Mouse (Mus musculus): Measurements from ENCODE around the gene Bmp2k.
A peak's percentile ranks its signal among the peaks of the same experiment; 100 is the strongest.

Bmp2k gene

DNA sequence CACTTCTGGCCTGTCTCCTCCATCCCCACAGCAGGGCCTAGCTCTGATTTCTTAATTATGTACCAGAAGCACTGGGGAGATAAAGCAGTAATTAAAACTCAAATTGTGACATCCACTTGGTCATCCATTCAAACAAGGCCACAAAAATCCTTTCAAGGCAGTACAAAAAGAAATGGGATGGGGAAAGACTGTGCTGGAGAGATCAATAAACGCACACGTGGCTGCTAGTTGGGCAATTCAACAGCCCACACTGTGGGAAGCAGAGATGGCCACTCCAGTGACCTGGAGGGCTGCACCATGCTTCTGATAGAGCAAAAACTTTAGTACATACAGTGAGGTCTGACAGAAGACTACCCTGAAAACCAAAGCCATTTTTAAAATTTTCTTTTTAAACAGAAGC is 112.6 kb downstream of the Bmp2k start:
- no peak for DNase-seq

DNA sequence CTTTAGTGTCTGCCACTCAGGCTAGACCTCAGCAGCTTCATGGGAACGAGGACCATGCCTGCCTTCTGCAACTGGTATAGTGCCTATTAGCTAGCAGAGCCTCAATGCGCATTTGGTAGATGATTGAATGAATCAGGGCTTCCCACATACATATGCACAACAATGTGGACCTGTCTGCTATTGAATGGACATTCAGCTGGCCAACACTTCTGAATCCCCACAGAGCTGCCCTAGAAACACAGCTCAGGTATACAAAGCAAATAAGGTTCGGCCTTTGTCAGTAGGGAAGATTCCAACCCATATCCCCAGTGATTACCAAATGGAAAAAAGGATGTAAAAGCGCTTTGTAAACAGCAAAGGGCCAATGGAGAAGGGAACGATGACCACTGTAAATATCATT is 113.2 kb downstream of the Bmp2k start:
- DNase-seq, result no peak

DNA sequence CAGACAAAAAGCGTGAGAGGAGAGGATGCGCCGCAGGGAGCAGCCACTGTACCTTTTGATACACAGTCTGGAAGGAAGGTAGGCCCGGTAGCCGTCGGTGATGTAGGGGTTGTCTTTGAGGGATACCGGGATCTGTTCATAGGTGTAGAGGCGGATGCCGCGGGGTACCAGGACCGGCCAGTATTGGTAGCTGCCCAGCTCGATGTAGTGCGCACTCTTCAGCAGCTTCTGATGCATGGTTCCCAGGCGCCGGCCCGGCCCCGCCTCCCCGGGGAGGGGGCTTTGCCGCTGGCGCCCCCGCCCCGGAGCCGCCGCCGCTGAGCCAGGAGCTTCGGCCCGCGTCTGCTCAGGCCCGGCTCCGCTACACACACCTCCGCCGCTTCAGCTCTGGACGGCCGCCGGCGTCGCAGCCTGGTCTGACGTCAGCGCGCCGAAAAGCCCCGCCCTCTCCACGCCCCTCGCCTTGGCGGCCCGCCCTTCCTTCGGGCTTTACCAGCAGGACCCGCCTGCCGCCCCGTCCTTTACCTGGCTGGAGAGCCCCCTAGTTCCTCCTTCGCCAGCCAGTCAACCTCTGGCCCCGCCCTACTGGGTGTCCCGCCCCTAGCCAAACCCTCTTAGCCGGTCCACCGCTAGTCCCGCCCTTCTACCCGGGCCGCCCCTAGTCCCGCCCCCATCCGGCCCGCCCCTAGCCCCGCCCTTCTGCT is 113.9 kb downstream of the Bmp2k start, which contains the start of gene Paqr3:
Gene Paqr3, minus strand, starts transcription at position 390 of the 704 bp plus-strand sequence.
- peak; percentile 97 to 99 for DNase-seq

GRCm38 (mm10) chr5:97124977-97125376 is 127.5 kb downstream of the Bmp2k start:
- DNase-seq, result no peak

DNA sequence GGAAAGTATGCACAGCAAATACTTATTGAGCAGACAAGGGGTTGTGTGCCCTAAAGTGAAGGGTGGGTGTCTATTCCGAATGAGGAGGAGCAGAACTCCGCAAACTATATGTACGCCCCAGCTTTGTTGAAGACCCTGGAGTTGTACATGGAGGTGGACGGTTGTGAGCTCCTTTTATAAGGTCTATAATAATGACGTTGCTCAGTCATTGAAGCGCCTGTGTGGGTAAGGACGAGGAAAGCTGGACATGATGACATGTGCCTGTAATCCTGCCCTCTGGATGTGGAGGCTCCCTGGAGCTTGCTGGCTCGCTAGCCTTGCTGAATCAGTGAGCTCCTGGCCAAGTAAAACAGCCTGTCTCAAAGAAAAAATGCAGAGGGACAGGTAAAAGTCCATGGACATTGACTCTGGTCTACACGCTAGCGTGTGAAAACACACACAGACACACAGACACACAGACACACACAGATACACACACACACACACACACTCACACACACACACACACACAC is 128.0 kb downstream of the Bmp2k start:
- no peak for DNase-seq

GRCm38 (mm10) chr5:97126005-97126404 is 128.5 kb downstream of the Bmp2k start:
- peak in 1 of 2 experiments; percentile 36 for DNase-seq

DNA sequence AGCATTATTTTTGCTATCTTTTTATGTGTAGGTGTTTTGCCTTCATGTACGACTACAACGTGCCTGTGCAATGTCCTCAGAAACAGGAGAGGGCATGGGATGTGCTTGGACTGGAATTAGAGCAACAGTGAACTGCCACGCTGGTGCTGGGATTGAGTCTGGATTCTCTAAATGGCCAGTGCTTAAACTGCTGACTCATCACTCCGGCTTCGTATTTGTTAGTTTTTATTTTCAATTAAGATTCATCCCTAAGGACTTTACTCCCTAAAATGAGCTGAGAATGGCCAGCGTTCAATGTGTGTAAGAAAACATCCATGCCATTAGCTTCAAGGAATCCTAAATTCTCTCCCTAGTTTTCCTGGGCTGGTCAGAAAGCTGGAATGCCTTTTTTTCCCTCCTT is 129.8 kb downstream of the Bmp2k start:
- no peak for DNase-seq

DNA sequence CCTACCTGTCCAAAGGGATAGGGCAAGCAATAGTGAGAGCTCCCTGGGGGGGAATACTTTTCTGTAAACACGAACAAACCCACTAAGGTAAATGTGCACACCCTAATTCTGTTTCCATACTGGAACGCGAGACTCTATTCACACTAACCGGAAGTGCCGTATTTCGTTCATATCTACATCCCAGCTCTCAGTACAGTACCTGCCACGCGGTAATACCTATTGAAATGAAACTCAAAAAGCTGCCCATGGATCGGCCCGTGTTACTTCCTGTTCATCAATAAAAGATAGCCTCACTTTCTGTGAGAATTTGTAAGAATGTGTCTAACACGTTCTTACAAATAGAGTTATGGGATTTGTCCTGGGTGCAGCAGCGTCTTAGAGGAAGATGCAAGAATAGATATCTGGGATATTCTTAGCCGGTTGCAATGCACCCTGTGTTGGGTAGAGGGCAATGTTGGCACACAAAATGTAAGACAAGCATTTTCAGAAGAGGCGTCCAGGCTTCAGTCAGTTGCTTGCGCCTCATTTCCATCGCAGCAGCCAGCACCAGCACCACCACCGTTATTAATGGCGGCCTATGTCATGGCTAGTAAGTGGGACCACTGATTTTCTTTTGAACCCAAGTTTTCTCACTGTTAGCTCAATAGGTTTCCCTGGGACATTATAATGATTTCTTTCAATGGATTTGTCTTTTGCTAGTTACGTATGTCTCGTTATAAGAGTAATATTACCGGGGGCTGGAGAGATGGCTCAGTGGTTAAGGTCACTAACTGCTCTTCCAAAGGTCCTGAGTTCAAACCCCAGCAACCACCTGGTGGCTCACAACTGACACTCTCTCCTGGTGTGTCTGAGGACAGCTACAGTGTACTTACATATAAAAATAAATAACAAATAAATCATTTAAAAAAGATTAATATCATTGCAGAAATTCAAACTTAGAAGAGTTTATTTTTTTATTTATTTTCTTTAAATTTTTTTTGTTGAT is 131.0 kb downstream of the Bmp2k start:
- DNase-seq, result peak in 1 of 2 experiments; percentile 59

GRCm38 (mm10) chr5:97129589-97129988 is 132.1 kb downstream of the Bmp2k start:
- DNase-seq, result no peak

DNA sequence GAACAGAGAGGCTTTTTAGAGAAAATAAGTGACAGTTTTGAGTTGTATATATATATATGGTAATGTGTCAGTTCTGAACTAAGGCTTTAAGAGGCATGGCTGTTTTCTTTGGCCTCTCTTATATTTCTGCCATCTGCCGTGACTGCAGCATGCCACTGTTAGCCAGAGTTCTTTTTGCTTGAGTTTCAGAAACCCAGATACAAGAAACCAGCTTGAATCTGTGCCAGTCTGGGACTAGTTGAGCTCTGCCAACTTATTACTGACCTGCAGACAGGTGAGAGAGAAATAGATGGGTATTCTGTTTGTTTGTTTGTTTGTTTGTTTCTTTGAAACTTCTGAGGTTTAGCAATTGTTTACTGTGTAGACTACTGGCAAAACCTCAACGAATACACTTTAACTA is 137.8 kb downstream of the Bmp2k start:
- no peak for DNase-seq
